Mouse (Mus musculus): ENCODE measurements at regions not wholly inside any gene's neighbourhood (a gene's known extent, or its start where the extent isn't known, plus 50 kb on each side); places are given as distances from the start of the nearest gene placed in this dataset.

DNA sequence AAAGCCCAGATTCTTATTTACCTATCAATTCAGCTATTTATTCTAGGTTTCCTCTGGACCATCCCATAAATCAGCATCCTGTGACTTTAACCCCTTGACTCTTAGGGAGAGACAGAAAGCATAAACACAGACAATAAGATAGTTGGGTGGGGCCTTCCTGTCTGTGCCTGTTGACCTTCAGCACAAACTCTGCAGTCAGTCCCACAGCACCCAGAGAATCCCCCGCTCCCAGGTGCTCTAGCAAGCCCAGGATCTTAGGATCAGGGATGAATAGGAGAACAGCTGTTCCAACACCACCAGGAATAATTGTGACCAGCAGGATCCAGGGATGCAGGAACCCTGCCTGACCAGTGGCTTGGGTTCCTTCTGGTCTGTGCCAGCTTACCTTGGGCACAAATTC lies 107.8 kb downstream of the Basp1 start:
- TF ChIP-seq CHD2 (IDR thresholded peaks at IDR 0.05; ENCODE audit: low read depth, low read length), result no peak
- no peak for TF ChIP-seq MAFK (IDR thresholded peaks at IDR 0.05; ENCODE audit: insufficient read depth, low read depth, low read length)
- TF ChIP-seq ZNF384 (IDR thresholded peaks at IDR 0.05; ENCODE audit: low read depth, low read length), result no peak
- TF ChIP-seq ZC3H11A (IDR thresholded peaks at IDR 0.05; ENCODE audit: borderline replicate concordance, low read depth, low read length), result no peak
- no peak for TF ChIP-seq HCFC1 (IDR thresholded peaks at IDR 0.05; ENCODE audit: borderline replicate concordance, insufficient read depth, low read length)
- in situ Hi-C loops (cut with MboI; ENCODE audit: low sequenced_read_pairs in 2 of 2, unreplicated experiment in 2 of 2), result no loop called here
- Histone ChIP-seq H3K4me3 (ENCODE audit: insufficient read depth in 1 of 2, low read depth in 1 of 2, low read length in 2 of 2, poor library complexity in 1 of 2, severe bottlenecking in 1 of 2) (no peak overlapping the region), H3K36me3 (ENCODE audit: control insufficient read depth, insufficient read depth, low read length, poor library complexity, severe bottlenecking) (no peaks in the 10 kb centered on the region), H3K9me3 (ENCODE audit: control insufficient read depth, insufficient read depth, low read depth, low read length) (no peaks in the 10 kb centered on the region), H3K9ac (ENCODE audit: insufficient read depth, low read depth, low read length, poor library complexity, severe bottlenecking) (no peak overlapping the region), H3K4me1 (ENCODE audit: control insufficient read depth in 2 of 2, insufficient read depth in 2 of 2, low read length in 2 of 2, poor library complexity in 1 of 2) (peaks cover 5 to 9% of the 10 kb centered on the region in 2 experiments; a peak in 2 of 4 replicates), H3K27ac (ENCODE audit: insufficient read depth, low read depth, low read length, poor library complexity, severe bottlenecking) (no peak overlapping the region)
- DNase-seq (ENCODE audit: low read depth, low spot score), result peak; percentile 41

DNA sequence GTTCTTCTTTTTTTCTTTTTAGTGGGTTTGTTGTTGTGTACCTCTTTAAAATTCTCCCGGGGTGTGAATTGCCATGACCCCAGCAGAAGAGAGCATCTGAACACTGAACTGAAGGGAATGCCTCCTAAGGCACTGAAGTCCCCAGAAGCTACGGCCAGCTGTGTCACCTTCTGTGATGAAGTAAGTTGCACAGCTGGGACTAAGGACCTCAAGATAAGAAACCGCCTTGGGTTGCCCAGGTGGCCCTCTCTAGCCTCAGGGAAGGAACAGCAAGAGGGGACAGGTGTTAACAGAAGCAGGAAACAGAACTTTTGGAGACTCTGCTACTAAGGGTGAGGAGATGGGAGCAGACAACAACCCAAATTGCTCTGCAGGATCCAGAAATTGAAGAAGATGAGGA lies 110.2 kb downstream of the Basp1 start:
- Histone ChIP-seq H3K9me3 (ENCODE audit: control insufficient read depth, insufficient read depth, low read depth, low read length) (no peaks in the 10 kb centered on the region), H3K4me1 (ENCODE audit: control insufficient read depth in 2 of 2, insufficient read depth in 2 of 2, low read length in 2 of 2, poor library complexity in 1 of 2) (peaks cover 5 to 9% of the 10 kb centered on the region in 2 experiments; a peak in 2 of 4 replicates), H3K4me3 (ENCODE audit: insufficient read depth in 1 of 2, low read depth in 1 of 2, low read length in 2 of 2, poor library complexity in 1 of 2, severe bottlenecking in 1 of 2) (no peak overlapping the region), H3K27ac (ENCODE audit: insufficient read depth, low read depth, low read length, poor library complexity, severe bottlenecking) (no peak overlapping the region), H3K36me3 (ENCODE audit: control insufficient read depth, insufficient read depth, low read length, poor library complexity, severe bottlenecking) (no peaks in the 10 kb centered on the region), H3K9ac (ENCODE audit: insufficient read depth, low read depth, low read length, poor library complexity, severe bottlenecking) (no peak overlapping the region)
- TF ChIP-seq MAFK (IDR thresholded peaks at IDR 0.05; ENCODE audit: insufficient read depth, low read depth, low read length) (no peak), HCFC1 (IDR thresholded peaks at IDR 0.05; ENCODE audit: borderline replicate concordance, insufficient read depth, low read length) (no peak)
- DNase-seq (ENCODE audit: low read depth, low spot score), result no peak
- in situ Hi-C loops (cut with MboI; ENCODE audit: low sequenced_read_pairs in 2 of 2, unreplicated experiment in 2 of 2), result no loop called here

DNA sequence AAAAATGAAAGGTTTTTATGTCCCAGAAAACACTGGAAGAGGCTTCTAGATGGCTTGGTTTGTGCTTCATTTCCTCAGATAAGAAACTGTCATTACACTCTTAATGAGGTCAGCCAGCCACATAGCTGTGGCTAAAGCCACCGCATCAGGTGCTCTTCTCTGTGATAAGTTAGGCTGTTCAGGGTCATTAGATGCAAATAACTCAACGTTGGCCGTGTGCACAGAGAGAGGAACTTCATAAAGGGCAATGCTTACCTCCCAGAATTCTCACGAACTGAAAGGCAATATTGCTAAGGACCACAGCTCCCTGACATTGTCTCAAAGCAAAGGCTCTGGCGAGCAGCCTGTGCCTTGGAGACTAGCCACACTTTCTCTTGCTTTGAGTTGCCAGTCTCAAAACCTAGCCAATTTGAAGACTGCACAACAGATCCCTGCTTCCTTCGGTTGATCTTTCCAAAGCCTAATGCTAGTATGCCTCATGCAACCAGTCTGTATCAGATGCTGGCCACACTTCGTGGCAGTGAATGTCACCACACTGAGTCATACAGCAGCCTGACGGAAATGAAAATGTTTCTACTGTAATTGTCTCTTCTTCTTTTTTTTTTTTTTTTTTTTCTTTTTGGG lies 110.8 kb downstream of the Basp1 start:
- Histone ChIP-seq H3K27ac (ENCODE audit: insufficient read depth, low read depth, low read length, poor library complexity, severe bottlenecking) (no peak overlapping the region), H3K9ac (ENCODE audit: insufficient read depth, low read depth, low read length, poor library complexity, severe bottlenecking) (no peak overlapping the region), H3K4me3 (ENCODE audit: insufficient read depth in 1 of 2, low read depth in 1 of 2, low read length in 2 of 2, poor library complexity in 1 of 2, severe bottlenecking in 1 of 2) (no peak overlapping the region), H3K9me3 (ENCODE audit: control insufficient read depth, insufficient read depth, low read depth, low read length) (no peaks in the 10 kb centered on the region), H3K36me3 (ENCODE audit: control insufficient read depth, insufficient read depth, low read length, poor library complexity, severe bottlenecking) (no peaks in the 10 kb centered on the region), H3K4me1 (ENCODE audit: control insufficient read depth in 2 of 2, insufficient read depth in 2 of 2, low read length in 2 of 2, poor library complexity in 1 of 2) (peaks cover 5 to 9% of the 10 kb centered on the region in 2 experiments; a peak in 2 of 4 replicates)
- in situ Hi-C loops (cut with MboI; ENCODE audit: low sequenced_read_pairs in 2 of 2, unreplicated experiment in 2 of 2), result no loop called here
- TF ChIP-seq ZNF384 (IDR thresholded peaks at IDR 0.05; ENCODE audit: low read depth, low read length), result no peak
- TF ChIP-seq HCFC1 (IDR thresholded peaks at IDR 0.05; ENCODE audit: borderline replicate concordance, insufficient read depth, low read length), result no peak
- TF ChIP-seq MAFK (IDR thresholded peaks at IDR 0.05; ENCODE audit: insufficient read depth, low read depth, low read length), result no peak
- no peak for TF ChIP-seq CHD2 (IDR thresholded peaks at IDR 0.05; ENCODE audit: low read depth, low read length)
- TF ChIP-seq ZC3H11A (IDR thresholded peaks at IDR 0.05; ENCODE audit: borderline replicate concordance, low read depth, low read length), result no peak
- no peak for DNase-seq (ENCODE audit: low read depth, low spot score)

DNA sequence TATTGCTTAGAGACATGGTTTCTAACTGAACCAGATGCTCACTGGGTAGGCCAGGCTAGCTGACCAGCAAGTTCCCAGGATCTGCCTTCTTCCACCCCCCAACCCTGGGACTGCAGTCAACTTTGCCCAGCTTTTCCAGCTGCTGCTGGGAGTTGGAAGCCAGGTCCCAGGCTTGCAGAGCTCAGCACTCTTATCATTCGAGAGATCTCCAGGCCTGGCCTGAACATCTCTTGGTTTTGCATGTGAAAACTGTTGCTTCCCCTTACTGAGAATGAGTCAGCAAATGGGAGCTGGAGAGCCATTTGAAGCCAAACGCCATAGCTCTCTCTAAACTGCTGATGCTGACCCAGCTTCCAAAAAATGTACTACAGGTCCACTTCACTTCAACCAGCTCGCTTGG lies 111.8 kb downstream of the Basp1 start:
- no peaks in the 10 kb centered on the region for H3K9me3 ChIP-seq (ENCODE audit: control insufficient read depth, insufficient read depth, low read depth, low read length)
- no peak for DNase-seq (ENCODE audit: low read depth, low spot score)
- in situ Hi-C loops (cut with MboI; ENCODE audit: low sequenced_read_pairs in 2 of 2, unreplicated experiment in 2 of 2), result no loop called here
- no peaks in the 10 kb centered on the region for H3K36me3 ChIP-seq (ENCODE audit: control insufficient read depth, insufficient read depth, low read length, poor library complexity, severe bottlenecking)
- H3K4me3 ChIP-seq (ENCODE audit: insufficient read depth in 1 of 2, low read depth in 1 of 2, low read length in 2 of 2, poor library complexity in 1 of 2, severe bottlenecking in 1 of 2), result no peak overlapping the region
- peaks cover 5 to 9% of the 10 kb centered on the region in 2 experiments; a peak in 2 of 4 replicates for H3K4me1 ChIP-seq (ENCODE audit: control insufficient read depth in 2 of 2, insufficient read depth in 2 of 2, low read length in 2 of 2, poor library complexity in 1 of 2)
- peak; percentile 49; the same call in 1 of the 2 replicates for TF ChIP-seq MAFK (IDR thresholded peaks at IDR 0.05; ENCODE audit: insufficient read depth, low read depth, low read length)
- no peak for TF ChIP-seq CHD2 (IDR thresholded peaks at IDR 0.05; ENCODE audit: low read depth, low read length)
- no peak for TF ChIP-seq ZC3H11A (IDR thresholded peaks at IDR 0.05; ENCODE audit: borderline replicate concordance, low read depth, low read length)
- H3K27ac ChIP-seq (ENCODE audit: insufficient read depth, low read depth, low read length, poor library complexity, severe bottlenecking), result peak overlapping the region; percentile 18; the same call in 1 of the 2 replicates
- H3K9ac ChIP-seq (ENCODE audit: insufficient read depth, low read depth, low read length, poor library complexity, severe bottlenecking), result 0 out of 2 replicates have a peak overlapping the region, but pooled peaks have one; percentile 37

DNA sequence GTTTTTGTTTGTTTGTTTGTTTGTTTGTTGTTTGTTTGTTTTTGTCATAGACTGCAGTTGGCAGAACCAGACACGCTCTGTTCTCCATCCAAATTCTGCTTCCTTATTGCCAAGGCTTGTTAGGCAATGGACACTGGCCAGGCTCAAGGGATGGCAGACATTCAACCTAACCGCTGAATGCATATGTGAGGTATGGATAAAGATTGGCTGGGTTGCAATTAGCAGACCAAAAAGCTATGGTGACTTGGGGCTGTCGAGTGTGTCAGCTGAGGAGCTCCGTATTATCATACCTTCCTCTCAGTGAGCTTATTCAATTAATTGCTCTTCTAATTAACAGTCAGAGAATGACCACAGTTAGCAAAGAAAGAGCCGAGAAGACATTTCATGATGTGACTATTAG lies 116.3 kb downstream of the Basp1 start:
- H3K4me1 ChIP-seq (ENCODE audit: control insufficient read depth in 2 of 2, insufficient read depth in 2 of 2, low read length in 2 of 2, poor library complexity in 1 of 2), result peaks cover 5 to 12% of the 10 kb centered on the region in 2 experiments; a peak in 2 of 4 replicates
- no peaks in the 10 kb centered on the region for H3K36me3 ChIP-seq (ENCODE audit: control insufficient read depth, insufficient read depth, low read length, poor library complexity, severe bottlenecking)
- H3K9me3 ChIP-seq (ENCODE audit: control insufficient read depth, insufficient read depth, low read depth, low read length), result no peaks in the 10 kb centered on the region
- in situ Hi-C loops (cut with MboI; ENCODE audit: low sequenced_read_pairs in 2 of 2, unreplicated experiment in 2 of 2), result no loop called here
- no peak for DNase-seq (ENCODE audit: low read depth, low spot score)
- no peak overlapping the region for H3K4me3 ChIP-seq (ENCODE audit: insufficient read depth in 1 of 2, low read depth in 1 of 2, low read length in 2 of 2, poor library complexity in 1 of 2, severe bottlenecking in 1 of 2)
- H3K9ac ChIP-seq (ENCODE audit: insufficient read depth, low read depth, low read length, poor library complexity, severe bottlenecking), result no peak overlapping the region
- no peak overlapping the region for H3K27ac ChIP-seq (ENCODE audit: insufficient read depth, low read depth, low read length, poor library complexity, severe bottlenecking)
- no peak for TF ChIP-seq ZNF384 (IDR thresholded peaks at IDR 0.05; ENCODE audit: low read depth, low read length)
- no peak for TF ChIP-seq ZC3H11A (IDR thresholded peaks at IDR 0.05; ENCODE audit: borderline replicate concordance, low read depth, low read length)
- TF ChIP-seq CHD2 (IDR thresholded peaks at IDR 0.05; ENCODE audit: low read depth, low read length), result no peak
- no peak for TF ChIP-seq HCFC1 (IDR thresholded peaks at IDR 0.05; ENCODE audit: borderline replicate concordance, insufficient read depth, low read length)
- no peak for TF ChIP-seq MAFK (IDR thresholded peaks at IDR 0.05; ENCODE audit: insufficient read depth, low read depth, low read length)
